Mouse (Mus musculus) heart, adult 2 months (tissue): Measurements from ENCODE around the gene Ebf1.

ENCODE experiments used
- CTCF ChIP-seq: fragments of 200-600 bp; IDR thresholded peaks from 2 replicates; pipeline ENCODE4 v1.8.1; 2022; ENCODE audit warnings: antibody characterized with exemption, mild to moderate bottlenecking, moderate library complexity
- EP300 ChIP-seq: fragments of 200-500 bp; IDR thresholded peaks from 2 replicates; pipeline ENCODE4 v1.6.1; 2011; ENCODE audit warnings: low read depth, low read length, control low read depth; ENCODE audit not compliant: insufficient read depth

- TF ChIP-seq EP300 (no peak), CTCF (no peak)
These were observed 256.8 kb downstream of the Ebf1 start for GRCm38 (mm10) chr11:44873876-44874275.
